12 mouse cellular contexts compared by ENCODE assay signal in genomic region chr1:193988970-193989904, GRCm38 (mm10).
DNase-seq lines count a peak whose midpoint lies in the region; ATAC-seq lines count a peak whose summit lies in the region.
"Had no signal": no experiment of that assay in that cellular context is flagged by ENCODE, and none has a peak within 500 bp of the region (broad histone marks: within the 10 kb centered on the region; RNA-seq: fewer than 3 reads in every experiment).

No protein-coding gene starts in this region.

- no peak for DNase-seq in kidney, adult 8-10 months
- DNase-seq in forebrain, embryonic 14.5 days (ENCODE audit: low spot score), result peak; percentile 68
- peak; percentile 23 for DNase-seq in lung, postnatal 10 days
- DNase-seq in neural tube, embryonic 11.5 days (ENCODE audit: low spot score), result peak; percentile 39
- no peak for DNase-seq in right cerebral cortex, adult 2 months (ENCODE audit: low spot score in 2 of 2)
- no peak for DNase-seq in liver
- DNase-seq: cerebellum, postnatal 36 days; thymus, adult 18-20 months had no signal

- no peaks in the 10 kb centered on the region for H3K9me3 ChIP-seq in kidney, embryonic 16.5 days (ENCODE audit: low read length)
- H3K9me3 ChIP-seq in forebrain, embryonic 14.5 days (replicated peaks; ENCODE audit: control insufficient read depth, low read length), result no peaks in the 10 kb centered on the region
- no peaks in the 10 kb centered on the region for H3K9me3 ChIP-seq in neural tube, embryonic 11.5 days (ENCODE audit: control insufficient read depth, low read length)

- 16% methylated on average over 17 of the region's 17 CpGs for WGBS in kidney, embryonic 16.5 days
- 12% methylated on average over 17 of the region's 17 CpGs for WGBS in forebrain, embryonic 14.5 days
- 8% methylated on average over 17 of the region's 17 CpGs for WGBS in neural tube, embryonic 11.5 days

- no peaks in the 10 kb centered on the region for H3K27me3 ChIP-seq in kidney, embryonic 16.5 days (ENCODE audit: insufficient read depth, low read length)
- no peaks in the 10 kb centered on the region for H3K27me3 ChIP-seq in forebrain, embryonic 14.5 days (replicated peaks; ENCODE audit: control insufficient read depth, insufficient read depth, low read length)
- H3K27me3 ChIP-seq in neural tube, embryonic 11.5 days (ENCODE audit: control insufficient read depth, insufficient read depth, low read length), result no peaks in the 10 kb centered on the region

- no peak overlapping the region for H3K27ac ChIP-seq in kidney, embryonic 16.5 days (ENCODE audit: low read length)
- peak overlapping the region; percentile 72 for H3K27ac ChIP-seq in forebrain, embryonic 14.5 days (ENCODE audit: low read depth, low read length)
- H3K27ac ChIP-seq in neural tube, embryonic 11.5 days (ENCODE audit: low read depth, low read length), result peak overlapping the region; percentile 54; the same call in 1 of the 2 replicates

- no peak overlapping the region for H3K9ac ChIP-seq in kidney, embryonic 16.5 days (replicated peaks; ENCODE audit: low read length)
- H3K9ac ChIP-seq in forebrain, embryonic 14.5 days (ENCODE audit: low read length), result peak overlapping the region; percentile 40; the same call in 1 of the 2 replicates
- H3K9ac ChIP-seq in neural tube, embryonic 11.5 days (ENCODE audit: low read length), result peak overlapping the region; percentile 23; the same call in 1 of the 2 replicates

- H3K4me1 ChIP-seq in kidney, embryonic 16.5 days (ENCODE audit: insufficient read depth, low read length), result peaks cover 15% of the 10 kb centered on the region
- H3K4me1 ChIP-seq in forebrain, embryonic 14.5 days (ENCODE audit: control insufficient read depth, insufficient read depth, low read length), result peaks cover 16% of the 10 kb centered on the region
- peaks cover 6% of the 10 kb centered on the region for H3K4me1 ChIP-seq in neural tube, embryonic 11.5 days (ENCODE audit: control insufficient read depth, insufficient read depth, low read length)

- no peaks in the 10 kb centered on the region for H3K36me3 ChIP-seq in kidney, embryonic 16.5 days (ENCODE audit: insufficient read depth, low read length)
- no peaks in the 10 kb centered on the region for H3K36me3 ChIP-seq in forebrain, embryonic 14.5 days (ENCODE audit: control insufficient read depth, insufficient read depth, low read length)
- no peaks in the 10 kb centered on the region for H3K36me3 ChIP-seq in neural tube, embryonic 11.5 days (ENCODE audit: control insufficient read depth, insufficient read depth, low read length)

- H3K4me3 ChIP-seq in kidney, embryonic 16.5 days (ENCODE audit: low read length), result no peak overlapping the region
- no peak overlapping the region for H3K4me3 ChIP-seq in forebrain, embryonic 14.5 days (ENCODE audit: low read depth, low read length)
- H3K4me3 ChIP-seq in neural tube, embryonic 11.5 days (ENCODE audit: low read depth, low read length), result no peak overlapping the region
- H3K4me3 ChIP-seq: myocyte had no signal

- H3K4me2 ChIP-seq in kidney, embryonic 16.5 days (replicated peaks; ENCODE audit: low read depth, low read length), result peak overlapping the region; percentile 26
- H3K4me2 ChIP-seq in forebrain, embryonic 14.5 days (ENCODE audit: low read length), result peak overlapping the region; percentile 34
- peak overlapping the region; percentile 6 for H3K4me2 ChIP-seq in neural tube, embryonic 11.5 days (ENCODE audit: low read depth)
- H3K4me2 ChIP-seq: liver, embryonic 11.5 days had no signal

- ATAC-seq in kidney, embryonic 16.5 days (ENCODE audit: low FRiP score, low TSS enrichment), result no peak
- peak; percentile 74 for ATAC-seq in forebrain, embryonic 14.5 days
- no peak; the same call in 1 of the 2 replicates for ATAC-seq in neural tube, embryonic 11.5 days (ENCODE audit: insufficient read depth, low FRiP score, low TSS enrichment)
- ATAC-seq in megakaryocyte-erythroid progenitor cell, adult 5-6 weeks (replicated peaks; ENCODE audit: low FRiP score, low TSS enrichment, poor library complexity, severe bottlenecking), result no peak

Comparison
In these comparisons a context has a peak if more than half of its experiments do, and no peak if none do; other contexts are left out.
1. DNase-seq: peak in forebrain, embryonic 14.5 days (single experiment), lung, postnatal 10 days (single experiment) and neural tube, embryonic 11.5 days (single experiment); none in kidney, adult 8-10 months (0 of 2), right cerebral cortex, adult 2 months (0 of 2) and liver (single experiment).
2. Peak in every context shown above with its lines, with median percentiles within 50 percentile points of each other: H3K4me2 ChIP-seq.